Mouse (Mus musculus) lung, embryonic 14.5 days (tissue): ENCODE measurements around the gene Ube2s. TPM values are rescaled to one million over a fixed set of nuclear protein-coding genes. Genes with fewer than 3 reads are reported as not detected.

Experiments used
- ATAC-seq: fragments of 200-750 bp; cut with Nextera tagmentation; 2 replicates; pipeline ENCODE4 v1.8.0; 2017; ENCODE audit warnings: mild to moderate bottlenecking, moderate TSS enrichment, moderate library complexity; ENCODE audit not compliant: insufficient read depth
- DNase-seq: peaks from one replicate; pipeline ENCODE4 v3.0.0-alpha.2; 2015
- H3K27ac ChIP-seq: fragments of 300-500 bp; sonication (generic); 2 replicates; pipeline ENCODE4 v1.5.1; 2014; ENCODE audit warnings: low read depth, mild to moderate bottlenecking, moderate library complexity
- H3K27me3 ChIP-seq: fragments of 300-500 bp; sonication (generic); 2 replicates; pipeline ENCODE4 v1.6.1; 2014; ENCODE audit warnings: low read length, control low read depth; ENCODE audit not compliant: insufficient read depth
- H3K36me3 ChIP-seq: fragments of 300-500 bp; sonication (generic); 2 replicates; pipeline ENCODE4 v1.6.1; 2014; ENCODE audit warnings: control low read depth; ENCODE audit not compliant: insufficient read depth
- H3K4me1 ChIP-seq: fragments of 300-500 bp; sonication (generic); 2 replicates; pipeline ENCODE4 v1.6.1; 2014; ENCODE audit warnings: antibody characterized with exemption, control low read depth; ENCODE audit not compliant: insufficient read depth
- H3K4me2 ChIP-seq: fragments of 300-500 bp; sonication (generic); 2 replicates; pipeline ENCODE4 v1.6.1; 2014; ENCODE audit warnings: mild to moderate bottlenecking
- H3K4me3 ChIP-seq: fragments of 300-500 bp; sonication (generic); 2 replicates; pipeline ENCODE4 v1.5.1; 2014; ENCODE audit warnings: low read depth, low read length
- H3K9ac ChIP-seq: fragments of 300-500 bp; sonication (generic); 2 replicates; pipeline ENCODE4 v1.6.1; 2014
- H3K9me3 ChIP-seq: fragments of 300-500 bp; sonication (generic); 2 replicates; pipeline ENCODE4 v1.6.1; 2016; ENCODE audit warnings: low read depth, low read length, control low read depth
- CTCF ChIP-seq: IDR thresholded peaks from 2 replicates; pipeline ENCODE4 v1.5.1; 2016; ENCODE audit warnings: antibody characterized with exemption, low read depth
- WGBS: fragments of 180-500 bp; shearing (Covaris S2); extraction: QIAGEN DNeasy Blood & Tissue Kit; methylation state at CpG from one replicate; pipeline ENCODE4 v1.1.7; 2014; 5-methylcytosine and 5-hydroxymethylcytosine counted together
- polyA plus RNA-seq: library from polyadenylated mRNA; unstranded; fragments of >200 nt; fragmentation: Nextera tagmentation; extraction: Ambion mirVana; gene quantifications from 2 replicates; pipeline ENCODE4 v1.2.1, GENCODE M21; 2014

The Ube2s gene
- polyA plus RNA-seq, 1 experiment from 2014 or later = 470 TPM

- Histone ChIP-seq H3K4me3 (no peak overlapping the region), H3K36me3 (no peaks in the 10 kb centered on the region), H3K4me1 (no peaks in the 10 kb centered on the region), H3K27ac (no peak overlapping the region), H3K27me3 (no peaks in the 10 kb centered on the region), H3K9ac (no peak overlapping the region), H3K9me3 (no peaks in the 10 kb centered on the region), H3K4me2 (no peak overlapping the region)
- no peak for TF ChIP-seq CTCF
- 67% methylated on average over 11 of the region's 11 CpGs for WGBS
- DNase-seq (no peak), ATAC-seq (no peak)
Observed at GRCm38 (mm10) chr7:4850621-4851314, 38.4 kb upstream of the Ube2s start.

GRCm38 (mm10) chr7:4849372-4849771 lies 37.0 kb upstream of the Ube2s start:
- TF ChIP-seq CTCF = no peak
- ATAC-seq = no peak
- no peaks in the 10 kb centered on the region for H3K4me1 ChIP-seq

GRCm38 (mm10) chr7:4844917-4845309 lies 32.5 kb upstream of the Ube2s start:
- Histone ChIP-seq H3K4me1 (no peaks in the 10 kb centered on the region), H3K4me2 (peak overlapping the region; percentile 83), H3K9ac (no peak overlapping the region), H3K36me3 (no peaks in the 10 kb centered on the region), H3K27ac (no peak overlapping the region), H3K9me3 (no peaks in the 10 kb centered on the region), H3K4me3 (peak overlapping the region; percentile 39), H3K27me3 (peaks cover 42% of the 10 kb centered on the region)
- ATAC-seq (peak; percentile 83), DNase-seq (peak; percentile 88)
- no peak for TF ChIP-seq CTCF
- under 1% methylated on average over 13 of the region's 13 CpGs for WGBS

More at GRCm38 (mm10) chr7:4849372-4849771, 37.0 kb upstream of the Ube2s start:
- Histone ChIP-seq H3K27me3 (peaks cover 11% of the 10 kb centered on the region), H3K27ac (no peak overlapping the region), H3K36me3 (no peaks in the 10 kb centered on the region), H3K9ac (no peak overlapping the region), H3K4me2 (no peak overlapping the region), H3K4me3 (no peak overlapping the region), H3K9me3 (no peaks in the 10 kb centered on the region)
- no peak for DNase-seq
- 43% methylated on average over 9 of the region's 9 CpGs for WGBS

- under 1% methylated on average over 41 of the region's 41 CpGs for WGBS
- Histone ChIP-seq H3K4me3 (peak within 1 kb of the TSS; percentile 39), H3K36me3 (no peaks in the 10 kb centered on the region), H3K4me1 (no peaks in the 10 kb centered on the region), H3K27ac (no peak within 1 kb of the TSS), H3K4me2 (peak within 1 kb of the TSS; percentile 83), H3K9me3 (no peaks in the 10 kb centered on the region), H3K9ac (peak within 1 kb of the TSS; percentile 26), H3K27me3 (peaks cover 42% of the 10 kb centered on the region)
- ATAC-seq = peak; percentile 55
- no peak for TF ChIP-seq CTCF
- no peak for DNase-seq
Observed at GRCm38 (mm10) chr7:4844245-4844916, 32.0 kb upstream of the Ube2s start, which contains the start of gene Shisa7. Gene Shisa7 (minus strand): TSS chr7:4844696.

- DNase-seq = peak; percentile 64
- TF ChIP-seq CTCF = no peak
Observed at GRCm38 (mm10) chr7:4843604-4844244, 31.3 kb upstream of the Ube2s start.

GRCm38 (mm10) chr7:4842634-4843131 lies 30.3 kb upstream of the Ube2s start:
- Histone ChIP-seq H3K9ac (no peak overlapping the region), H3K27ac (no peak overlapping the region), H3K4me1 (no peaks in the 10 kb centered on the region), H3K4me2 (peak overlapping the region; percentile 25; the same call in 1 of the 2 replicates), H3K9me3 (no peaks in the 10 kb centered on the region), H3K27me3 (peaks cover 42% of the 10 kb centered on the region), H3K4me3 (0 out of 2 replicates have a peak overlapping the region, but pooled peaks have one; percentile 39), H3K36me3 (no peaks in the 10 kb centered on the region)
- WGBS = 2% methylated on average over 16 of the region's 16 CpGs
- no peak for TF ChIP-seq CTCF
- DNase-seq (peak; percentile 32), ATAC-seq (peak; percentile 53; the same call in 1 of the 2 replicates)

More at GRCm38 (mm10) chr7:4843604-4844244, 31.3 kb upstream of the Ube2s start:
- peak overlapping the region; percentile 83 for H3K4me2 ChIP-seq
- H3K9me3 ChIP-seq = no peaks in the 10 kb centered on the region
- peaks cover 42% of the 10 kb centered on the region for H3K27me3 ChIP-seq
- no peaks in the 10 kb centered on the region for H3K36me3 ChIP-seq
- no peak overlapping the region for H3K27ac ChIP-seq
- H3K9ac ChIP-seq = peak overlapping the region; percentile 25; the same call in 1 of the 2 replicates
- H3K4me1 ChIP-seq = no peaks in the 10 kb centered on the region
- no peak; the same call in 1 of the 2 replicates for ATAC-seq
- 1% methylated on average over 34 of the region's 34 CpGs for WGBS
- H3K4me3 ChIP-seq = peak overlapping the region; percentile 39
